Mouse (Mus musculus) megakaryocyte, embryonic 14.5 days (primary cell): ENCODE results near the gene Gpatch3. TPM values are rescaled to one million over a fixed set of nuclear protein-coding genes. Genes with fewer than 3 reads are reported as not detected.

ENCODE experiments used
- H3K27me3 ChIP-seq: replicated peaks from 2 replicates; pipeline ENCODE3; 2012; ENCODE audit warnings: inconsistent platforms
- H3K36me3 ChIP-seq: replicated peaks from 2 replicates; pipeline ENCODE3; 2012; ENCODE audit warnings: low read length, inconsistent platforms, mixed read lengths
- H3K4me1 ChIP-seq: 2 replicates; pipeline ENCODE4 v1.6.1; 2012; ENCODE audit warnings: inconsistent platforms
- H3K4me3 ChIP-seq: replicated peaks from 2 replicates; pipeline ENCODE3; 2012; ENCODE audit warnings: moderate library complexity, mild to moderate bottlenecking, inconsistent platforms
- H3K9me3 ChIP-seq: 2 replicates; pipeline ENCODE4 v1.6.1; 2012; ENCODE audit warnings: inconsistent platforms
- FLI1 ChIP-seq: IDR thresholded peaks from 2 replicates; pipeline ENCODE4 v1.6.1; 2012; ENCODE audit warnings: low read length, inconsistent platforms, mixed read lengths
- GATA1 ChIP-seq: IDR thresholded peaks from 3 replicates; pipeline ENCODE4 v1.6.1; 2012; ENCODE audit warnings: mixed read lengths, low read length, inconsistent platforms, borderline replicate concordance
- polyA plus RNA-seq: library from polyadenylated mRNA; stranded (reverse); fragments of >175 nt; gene quantifications from 2 replicates; pipeline ENCODE4 v1.2.3, GENCODE M21; 2012; ENCODE audit warnings: low replicate concordance; ENCODE audit not compliant: insufficient read depth

Gpatch3 gene
- 5.4 and 30.6 TPM in 2 replicates for polyA plus RNA-seq

GRCm38 (mm10) chr4:133574070-133574842 lies at the start of gene Gpatch3:
TSS of gene Gpatch3 (plus strand) at chr4:133574745.
- TF ChIP-seq GATA1, result no peak
- no peak for TF ChIP-seq FLI1
- peaks cover 14% of the 10 kb centered on the region for H3K4me1 ChIP-seq
- H3K4me3 ChIP-seq, result peak within 1 kb of the TSS; percentile 96

GRCm38 (mm10) chr4:133527788-133528187 lies 46.8 kb upstream of the Gpatch3 start:
- TF ChIP-seq FLI1, result no peak
- Histone ChIP-seq H3K4me1 (no peaks in the 10 kb centered on the region), H3K36me3 (peaks cover 48% of the 10 kb centered on the region), H3K27me3 (peaks cover 16% of the 10 kb centered on the region), H3K9me3 (peaks cover 3% of the 10 kb centered on the region; the same call in 1 of the 2 replicates), H3K4me3 (no peak overlapping the region)

More at GRCm38 (mm10) chr4:133574070-133574842, at the start of gene Gpatch3:
- no peaks in the 10 kb centered on the region for H3K27me3 ChIP-seq
- H3K9me3 ChIP-seq, result no peaks in the 10 kb centered on the region
- H3K36me3 ChIP-seq, result peaks cover 18% of the 10 kb centered on the region

GRCm38 (mm10) chr4:133532777-133533176 lies 41.8 kb upstream of the Gpatch3 start:
- Histone ChIP-seq H3K9me3 (no peaks in the 10 kb centered on the region), H3K4me3 (no peak overlapping the region), H3K4me1 (peaks cover 12% of the 10 kb centered on the region), H3K36me3 (peaks cover 94% of the 10 kb centered on the region), H3K27me3 (no peaks in the 10 kb centered on the region)
- TF ChIP-seq FLI1 (no peak), GATA1 (no peak)

- no peak for TF ChIP-seq GATA1
- no peak for TF ChIP-seq FLI1
- Histone ChIP-seq H3K4me1 (peaks cover 17% of the 10 kb centered on the region), H3K36me3 (peaks cover 92% of the 10 kb centered on the region), H3K27me3 (no peaks in the 10 kb centered on the region), H3K4me3 (no peak overlapping the region), H3K9me3 (no peaks in the 10 kb centered on the region)
Measured at GRCm38 (mm10) chr4:133536081-133536480, 38.5 kb upstream of the Gpatch3 start.

- Histone ChIP-seq H3K36me3 (peaks cover 92% of the 10 kb centered on the region), H3K27me3 (no peaks in the 10 kb centered on the region), H3K9me3 (no peaks in the 10 kb centered on the region), H3K4me1 (peaks cover 22% of the 10 kb centered on the region), H3K4me3 (no peak overlapping the region)
- no peak for TF ChIP-seq FLI1
- no peak for TF ChIP-seq GATA1
Measured at GRCm38 (mm10) chr4:133536652-133537051, 37.9 kb upstream of the Gpatch3 start.

GRCm38 (mm10) chr4:133545272-133546231 lies 29.0 kb upstream of the Gpatch3 start, which contains the start of gene Nudc:
TSS of gene Nudc (minus strand) at chr4:133545996.
- TF ChIP-seq FLI1, result peak; percentile 27; the same call in 1 of the 2 replicates
- TF ChIP-seq GATA1, result no peak
- Histone ChIP-seq H3K36me3 (peaks cover 33% of the 10 kb centered on the region), H3K4me3 (peak within 1 kb of the TSS; percentile 99), H3K9me3 (peaks cover 7% of the 10 kb centered on the region), H3K27me3 (no peaks in the 10 kb centered on the region), H3K4me1 (peaks cover 43% of the 10 kb centered on the region)

- Histone ChIP-seq H3K4me1 (peaks cover 22% of the 10 kb centered on the region), H3K27me3 (peaks cover 18% of the 10 kb centered on the region), H3K9me3 (peaks cover 7% of the 10 kb centered on the region), H3K4me3 (no peak overlapping the region), H3K36me3 (no peaks in the 10 kb centered on the region)
- TF ChIP-seq FLI1, result no peak
- TF ChIP-seq GATA1, result no peak
Measured at GRCm38 (mm10) chr4:133552029-133552428, 22.5 kb upstream of the Gpatch3 start.

- H3K9me3 ChIP-seq, result peaks cover 7% of the 10 kb centered on the region
- no peaks in the 10 kb centered on the region for H3K36me3 ChIP-seq
- H3K4me3 ChIP-seq, result peak within 1 kb of the TSS; percentile 64
- peaks cover 26% of the 10 kb centered on the region for H3K27me3 ChIP-seq
- TF ChIP-seq FLI1, result no peak
- TF ChIP-seq GATA1, result no peak
- peaks cover 26% of the 10 kb centered on the region for H3K4me1 ChIP-seq
Measured at GRCm38 (mm10) chr4:133552768-133553447, 21.6 kb upstream of the Gpatch3 start, which contains the start of gene Nr0b2. TSS of gene Nr0b2 (plus strand) at chr4:133553376.

GRCm38 (mm10) chr4:133553448-133554330 lies 20.9 kb upstream of the Gpatch3 start:
- H3K4me1 ChIP-seq, result peaks cover 26% of the 10 kb centered on the region
- H3K27me3 ChIP-seq, result peaks cover 30% of the 10 kb centered on the region
- peak overlapping the region; percentile 64 for H3K4me3 ChIP-seq
- TF ChIP-seq FLI1, result no peak
- no peak for TF ChIP-seq GATA1
- no peaks in the 10 kb centered on the region for H3K36me3 ChIP-seq
- peaks cover 7% of the 10 kb centered on the region for H3K9me3 ChIP-seq
